Mouse (Mus musculus) kidney, adult 2 months (tissue): ENCODE data around the gene Lonrf3. TPM values are rescaled to one million over a fixed set of nuclear protein-coding genes. Genes with fewer than 3 reads are reported as not detected.
A peak's percentile ranks its signal among the peaks of the same experiment; 100 is the strongest.

Experiments
- DNase-seq: peaks from one replicate; pipeline ENCODE4 v3.0.0; 2021
- H3K27ac ChIP-seq: fragments of 200-500 bp; 2 replicates; pipeline ENCODE4 v1.5.1; 2012; ENCODE audit warnings: low read depth, low read length, control low read depth, inconsistent platforms; ENCODE audit not compliant: insufficient read depth
- H3K27me3 ChIP-seq: fragments of 200-500 bp; replicated peaks from 2 replicates; pipeline ENCODE4 v1.6.1; 2012; ENCODE audit warnings: mild to moderate bottlenecking, moderate library complexity, low read length, inconsistent platforms; ENCODE audit not compliant: control insufficient read depth, insufficient read depth
- H3K36me3 ChIP-seq: fragments of 200-500 bp; 2 replicates; pipeline ENCODE4 v1.6.1; 2012; ENCODE audit warnings: mild to moderate bottlenecking, moderate library complexity, low read length, inconsistent platforms; ENCODE audit not compliant: control insufficient read depth, insufficient read depth
- H3K4me1 ChIP-seq: fragments of 200-500 bp; 2 replicates; pipeline ENCODE4 v1.6.1; 2011; ENCODE audit warnings: low read length; ENCODE audit not compliant: control insufficient read depth, insufficient read depth
- H3K4me3 ChIP-seq: fragments of 200-500 bp; 2 replicates; pipeline ENCODE4 v1.5.1; 2011; ENCODE audit warnings: mild to moderate bottlenecking, low read depth, low read length, control low read depth; ENCODE audit not compliant: insufficient read depth
- CTCF ChIP-seq: fragments of 200-500 bp; conservative IDR thresholded peaks from 2 replicates; pipeline ENCODE4 v1.5.1; 2011; ENCODE audit warnings: low read depth, mild to moderate bottlenecking, control low read depth, low read length, moderate library complexity, mixed read lengths; ENCODE audit not compliant: insufficient read depth, insufficient read length
- POLR2A ChIP-seq: fragments of 200-500 bp; IDR thresholded peaks from one replicate; pipeline ENCODE4 v1.6.1; 2011; ENCODE audit warnings: low read depth, low read length, control low read depth
- WGBS: fragments of 180-500 bp; shearing (Covaris S2); methylation state at CpG from one replicate; pipeline ENCODE4 v1.1.7; 2018; 5-methylcytosine and 5-hydroxymethylcytosine counted together
- polyA plus RNA-seq: library from polyadenylated mRNA; depleted of rRNA; stranded (reverse); fragments of >200 nt; gene quantifications from 2 replicates; pipeline ENCODE4 v1.2.3, GENCODE M21; 2012; rRNA removed

Lonrf3 gene
- polyA plus RNA-seq, 1 experiment: 2.3 TPM

GRCm38 (mm10) chrX:36385340-36385739 is 57.2 kb downstream of the Lonrf3 start:
- Histone ChIP-seq H3K36me3 (no peaks in the 10 kb centered on the region), H3K4me1 (no peaks in the 10 kb centered on the region), H3K4me3 (no peak overlapping the region), H3K27me3 (no peaks in the 10 kb centered on the region), H3K27ac (no peak overlapping the region)
- no peak for TF ChIP-seq POLR2A
- no peak for TF ChIP-seq CTCF
- no peak for DNase-seq

GRCm38 (mm10) chrX:36389971-36390370 is 61.8 kb downstream of the Lonrf3 start:
- Histone ChIP-seq H3K4me1 (no peaks in the 10 kb centered on the region), H3K27ac (no peak overlapping the region), H3K36me3 (no peaks in the 10 kb centered on the region), H3K4me3 (no peak overlapping the region), H3K27me3 (no peaks in the 10 kb centered on the region)
- 50% methylated on average over 3 of the region's 3 CpGs for WGBS
- TF ChIP-seq CTCF (no peak), POLR2A (no peak)
- DNase-seq: no peak

GRCm38 (mm10) chrX:36390503-36390902 is 62.4 kb downstream of the Lonrf3 start:
- H3K27me3 ChIP-seq: no peaks in the 10 kb centered on the region
- no peaks in the 10 kb centered on the region for H3K4me1 ChIP-seq
- WGBS: 62% methylated on average over 2 of the region's 2 CpGs
- no peaks in the 10 kb centered on the region for H3K36me3 ChIP-seq
- H3K27ac ChIP-seq: no peak overlapping the region
- no peak for DNase-seq
- H3K4me3 ChIP-seq: no peak overlapping the region
- TF ChIP-seq POLR2A: no peak
- TF ChIP-seq CTCF: no peak

DNA sequence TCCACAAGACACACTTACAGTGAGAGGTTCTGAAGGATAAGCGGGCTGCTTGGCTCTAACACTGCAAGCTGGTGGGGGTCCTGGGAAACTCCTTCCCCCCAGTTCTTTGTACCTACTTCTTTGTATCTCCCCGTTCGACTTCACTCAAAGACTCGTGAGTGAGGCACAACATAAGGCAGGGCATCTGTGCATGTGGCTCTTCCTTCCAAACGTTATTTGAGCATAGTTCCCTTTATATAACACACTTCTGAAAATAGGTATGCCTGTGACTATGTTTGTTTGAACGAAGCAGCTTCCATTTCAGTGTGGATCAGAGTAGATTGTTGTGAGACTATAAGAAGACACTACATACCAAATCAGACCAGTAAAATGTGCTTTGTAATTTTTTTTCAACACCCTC is 64.5 kb downstream of the Lonrf3 start:
- WGBS: 72% methylated on average over 6 of the region's 6 CpGs
- H3K27ac ChIP-seq: no peak overlapping the region
- DNase-seq: no peak
- H3K4me3 ChIP-seq: no peak overlapping the region
- no peaks in the 10 kb centered on the region for H3K36me3 ChIP-seq
- TF ChIP-seq CTCF: no peak
- no peak for TF ChIP-seq POLR2A
- no peaks in the 10 kb centered on the region for H3K27me3 ChIP-seq
- no peaks in the 10 kb centered on the region for H3K4me1 ChIP-seq

GRCm38 (mm10) chrX:36393279-36393678 is 65.1 kb downstream of the Lonrf3 start:
- WGBS: 37% methylated on average over 6 of the region's 6 CpGs
- H3K27me3 ChIP-seq: no peaks in the 10 kb centered on the region
- no peak overlapping the region for H3K27ac ChIP-seq
- no peak overlapping the region for H3K4me3 ChIP-seq
- peak; percentile 15 for DNase-seq
- TF ChIP-seq POLR2A (no peak), CTCF (no peak)
- no peaks in the 10 kb centered on the region for H3K36me3 ChIP-seq
- no peaks in the 10 kb centered on the region for H3K4me1 ChIP-seq

DNA sequence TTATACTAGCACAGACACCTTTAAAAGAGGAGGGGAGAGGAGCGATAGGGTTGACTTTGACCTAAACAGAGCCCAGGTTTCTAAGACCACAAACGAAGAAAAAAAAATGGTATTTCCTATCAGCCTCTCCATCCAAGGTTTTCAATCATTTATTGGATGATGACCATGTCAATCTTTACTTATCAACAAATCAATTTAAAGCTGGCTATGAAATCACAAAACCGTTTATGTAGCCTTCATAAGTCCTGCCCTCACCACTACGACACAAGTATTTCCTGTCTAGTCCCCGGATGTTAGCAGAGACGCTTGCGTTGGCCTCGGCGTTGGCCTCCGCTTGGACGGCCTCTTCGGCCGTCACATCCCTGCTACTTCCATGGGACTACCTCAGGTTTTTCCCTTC is 72.8 kb downstream of the Lonrf3 start, which contains the start of gene Gm6268:
Gm6268 (plus strand) TSS at position 301 of the 400 bp plus-strand sequence.
- no peak within 1 kb of the TSS for H3K27ac ChIP-seq
- no peak for TF ChIP-seq POLR2A
- no peak for TF ChIP-seq CTCF
- no peak for DNase-seq
- no peak within 1 kb of the TSS for H3K4me3 ChIP-seq
- no peaks in the 10 kb centered on the region for H3K27me3 ChIP-seq
- H3K36me3 ChIP-seq: no peaks in the 10 kb centered on the region
- no peaks in the 10 kb centered on the region for H3K4me1 ChIP-seq
- WGBS: 93% methylated on average over 13 of the region's 13 CpGs

GRCm38 (mm10) chrX:36402316-36402715 is 74.2 kb downstream of the Lonrf3 start:
- DNase-seq: peak; percentile 2
- TF ChIP-seq CTCF (no peak), POLR2A (no peak)
- 48% methylated on average over 6 of the region's 6 CpGs for WGBS
- no peaks in the 10 kb centered on the region for H3K27me3 ChIP-seq
- no peaks in the 10 kb centered on the region for H3K36me3 ChIP-seq
- H3K4me1 ChIP-seq: no peaks in the 10 kb centered on the region
- H3K4me3 ChIP-seq: no peak overlapping the region
- no peak overlapping the region for H3K27ac ChIP-seq

Other genes starting within 250 kb of the Lonrf3 start
- 8.9 and 10.9 TPM in 2 replicates for gene Il13ra1, start 216.2 kb upstream of the Lonrf3 start, polyA plus RNA-seq
- 0.12 and 0.28 TPM in 2 replicates for gene Zcchc12, start 132.4 kb upstream of the Lonrf3 start, polyA plus RNA-seq
- gene Gm6268, start 72.9 kb downstream of the Lonrf3 start, polyA plus RNA-seq: not detected in 2 replicates
- gene Gm14569, start 163.5 kb downstream of the Lonrf3 start, polyA plus RNA-seq: not detected in 2 replicates